Mouse (Mus musculus): ENCODE measurements at regions not wholly inside any gene's neighbourhood (a gene's known extent, or its start where the extent isn't known, plus 50 kb on each side); places are given as distances from the start of the nearest gene placed in this dataset.

GRCm38 (mm10) chr3:99716381-99716780, 168.8 kb upstream of the Spag17 start:
- in situ Hi-C loops (cut with MboI, MseI) = no loop called here

GRCm38 (mm10) chr3:99738093-99738803, 147.0 kb upstream of the Spag17 start:
- in situ Hi-C loops (cut with MboI, MseI) = no loop called here

GRCm38 (mm10) chr3:99739654-99740053, 145.6 kb upstream of the Spag17 start:
- in situ Hi-C loops (cut with MboI, MseI) = no loop called here

- in situ Hi-C loops (cut with MboI, MseI) = no loop called here
Measured at GRCm38 (mm10) chr3:99741249-99742222, 143.7 kb upstream of the Spag17 start.

DNA sequence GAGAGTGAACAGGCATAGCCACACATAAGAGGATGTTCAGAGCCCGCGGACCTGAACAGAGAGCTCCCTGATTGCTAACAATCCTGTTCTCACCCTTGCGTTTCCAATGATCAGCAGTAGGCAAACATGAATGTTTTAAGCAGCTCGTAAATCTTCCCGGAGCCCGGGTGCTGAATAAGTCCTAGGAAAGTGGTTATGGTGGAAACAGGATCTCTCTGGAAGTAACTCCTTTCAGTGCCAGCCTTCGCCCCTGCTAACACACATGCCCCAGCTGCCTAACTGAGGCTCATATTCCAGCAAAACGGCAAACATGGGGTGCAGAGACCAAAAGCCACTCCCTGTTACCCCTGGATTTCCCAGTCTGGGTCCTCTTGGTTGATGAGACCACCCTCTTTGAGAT, 135.5 kb upstream of the Spag17 start:
- in situ Hi-C loops (cut with MboI, MseI) = no loop called here

DNA sequence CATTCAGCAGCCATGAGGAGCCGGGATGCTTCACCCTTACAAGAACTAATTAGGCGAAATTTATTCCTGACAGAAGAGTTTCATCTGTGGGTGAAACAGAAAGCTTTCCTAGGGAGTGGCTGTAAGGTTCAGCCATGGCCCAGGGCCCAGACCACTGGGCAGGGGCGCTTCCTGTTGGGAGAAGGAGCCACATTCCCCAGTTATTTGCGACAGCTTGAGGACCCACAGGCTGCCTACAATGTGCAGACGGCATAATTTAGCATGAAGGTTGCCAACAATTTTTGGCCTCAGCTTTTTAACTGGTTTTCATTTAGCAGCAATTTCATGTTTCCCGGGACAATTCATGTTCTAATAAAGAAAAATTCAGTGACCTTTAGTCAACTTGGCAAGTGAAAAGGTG, 106.7 kb upstream of the Spag17 start:
- in situ Hi-C loops (cut with MboI, MseI) = no loop called here

DNA sequence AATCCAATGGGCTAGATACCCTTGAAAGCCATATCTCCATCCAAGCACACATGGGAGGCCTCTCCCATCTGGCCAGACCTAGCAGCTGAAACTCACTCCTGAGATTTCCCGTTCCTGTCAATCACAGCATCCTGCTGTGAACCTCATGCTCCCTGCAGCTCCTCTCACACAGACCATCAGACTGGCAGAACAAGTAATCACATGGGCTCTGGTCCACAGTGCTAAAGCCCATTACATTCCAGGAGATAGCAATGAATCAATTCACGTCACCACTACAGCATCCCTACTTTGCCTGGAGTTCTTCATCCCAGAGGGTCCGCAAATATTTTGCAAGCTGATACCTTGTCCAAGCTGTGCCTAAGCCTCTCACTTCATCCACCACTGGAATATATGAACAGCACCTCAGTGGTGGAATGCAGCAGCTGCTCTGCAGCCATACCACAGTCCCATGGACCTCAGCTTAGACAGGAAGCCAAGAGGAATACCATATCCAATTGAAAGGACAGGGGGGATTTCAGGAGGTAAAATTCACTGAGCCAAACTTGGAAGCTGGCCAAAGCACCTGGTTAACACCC, 99.2 kb upstream of the Spag17 start:
- in situ Hi-C loops (cut with MboI, MseI) = no loop called here

GRCm38 (mm10) chr3:99791316-99791715, 93.9 kb upstream of the Spag17 start:
- in situ Hi-C loops (cut with MboI, MseI) = no loop called here

- in situ Hi-C loops (cut with MboI, MseI) = no loop called here
Measured at GRCm38 (mm10) chr3:99793622-99794021, 91.6 kb upstream of the Spag17 start.

DNA sequence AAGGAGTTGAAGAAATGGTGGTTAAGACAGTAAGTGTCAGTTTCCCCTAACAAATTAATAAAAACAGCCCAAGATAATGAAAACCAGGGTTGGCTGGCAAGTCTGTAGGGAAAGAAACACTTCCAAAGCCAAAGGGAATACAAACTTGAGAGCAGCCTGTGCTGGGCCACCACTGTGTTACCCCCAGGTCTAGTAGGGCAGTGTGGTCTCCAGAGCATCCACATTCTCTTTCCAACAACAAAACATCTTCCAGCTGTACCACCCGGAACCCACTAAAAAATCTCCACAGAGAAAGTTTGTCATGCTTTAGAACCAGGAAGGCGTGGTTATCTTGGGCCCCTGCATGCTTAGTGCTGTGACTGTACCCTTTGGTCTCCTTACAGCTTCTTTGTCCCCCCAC, 89.4 kb upstream of the Spag17 start:
- in situ Hi-C loops (cut with MboI, MseI) = no loop called here

- in situ Hi-C loops (cut with MboI, MseI) = no loop called here
Measured at GRCm38 (mm10) chr3:99797791-99798190, 87.4 kb upstream of the Spag17 start.

GRCm38 (mm10) chr3:99810532-99810931, 74.7 kb upstream of the Spag17 start:
- in situ Hi-C loops (cut with MboI, MseI) = no loop called here

DNA sequence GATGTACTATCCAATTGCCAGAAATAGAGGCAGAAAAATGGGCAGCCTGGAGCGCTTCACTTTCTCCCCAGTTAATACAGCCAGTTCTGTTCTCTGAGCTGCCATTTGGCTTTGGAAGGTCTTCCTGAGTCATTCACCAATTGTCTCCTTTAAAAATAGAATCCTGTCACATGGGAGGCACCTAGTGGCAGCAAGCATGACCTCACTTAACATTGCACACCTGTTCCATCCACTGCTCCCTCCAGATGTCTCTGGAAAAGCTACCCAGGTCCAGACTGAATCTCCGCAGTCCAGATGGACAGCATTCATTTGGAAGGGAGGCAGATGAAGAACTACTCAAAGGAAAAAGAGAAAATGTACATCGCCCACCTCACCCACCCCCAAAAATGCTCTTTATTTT, 73.9 kb upstream of the Spag17 start:
- in situ Hi-C loops (cut with MboI, MseI) = no loop called here

- in situ Hi-C loops (cut with MboI, MseI) = no loop called here
Measured at GRCm38 (mm10) chr3:99812836-99813235, 72.4 kb upstream of the Spag17 start.

DNA sequence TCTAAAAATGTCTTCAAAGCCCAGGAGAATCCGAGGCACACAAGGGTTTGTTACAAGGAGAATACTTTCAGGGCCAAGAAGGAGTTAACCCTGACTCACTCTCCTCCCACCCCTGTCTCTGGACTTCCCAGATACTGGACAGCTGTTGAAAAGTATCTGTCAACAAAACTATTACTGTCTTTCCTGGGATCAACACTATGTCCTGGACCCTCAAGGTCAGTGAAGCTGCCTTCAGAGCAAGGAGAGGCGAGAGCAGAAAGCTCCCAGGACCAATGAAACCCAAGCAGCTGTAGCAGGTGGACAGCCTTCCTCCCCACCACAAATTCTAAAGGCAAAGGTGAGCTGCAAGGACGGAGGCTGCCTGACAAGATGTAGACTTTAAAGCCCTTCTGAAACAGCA, 70.1 kb upstream of the Spag17 start:
- in situ Hi-C loops (cut with MboI, MseI) = no loop called here

GRCm38 (mm10) chr3:99817965-99818364, 67.2 kb upstream of the Spag17 start:
- in situ Hi-C loops (cut with MboI, MseI) = no loop called here

DNA sequence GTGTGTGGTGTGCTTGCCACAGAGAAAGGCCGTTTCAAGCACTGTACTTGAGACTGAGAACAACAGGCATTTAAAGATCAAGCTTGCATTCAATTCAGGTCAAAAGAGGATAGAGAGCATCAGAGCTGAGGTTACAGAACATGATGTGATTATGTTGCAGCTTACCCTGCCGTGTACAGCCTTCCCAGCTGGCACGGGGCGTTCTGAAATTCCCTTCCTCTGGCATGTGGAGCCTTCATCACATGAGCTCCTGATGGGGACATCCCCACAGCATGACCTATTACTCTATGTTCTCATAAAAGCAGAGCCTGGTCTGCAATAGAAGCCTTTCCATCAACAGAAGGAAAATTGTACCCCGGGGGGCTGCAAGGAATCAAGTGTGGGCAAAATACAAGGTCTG, 62.5 kb upstream of the Spag17 start:
- in situ Hi-C loops (cut with MboI, MseI) = no loop called here

- in situ Hi-C loops (cut with MboI, MseI) = no loop called here
Measured at GRCm38 (mm10) chr3:99823256-99823655, 62.0 kb upstream of the Spag17 start.
